Mouse (Mus musculus): ENCODE measurements around the gene Iqcm. TPM values are rescaled to one million over a fixed set of nuclear protein-coding genes. Genes with fewer than 3 reads are reported as not detected.
"Not testable (repeated sequence)": the region's sequence is repeated elsewhere in the genome, so short reads cannot be mapped to it uniquely, and the experiment has no call there.

Gene Iqcm
- polyA plus RNA-seq (2015; fragmentation: Nextera tagmentation; extraction: Ambion mirVana): not detected in 2 replicates

- Histone ChIP-seq H3K9me3 (replicated peaks) (peaks cover 12% of the 10 kb centered on the region; the same call in 1 of the 2 replicates), H3K36me3 (no peaks in the 10 kb centered on the region), H3K9ac (no peak within 1 kb of the TSS), H3K27ac (no peak within 1 kb of the TSS), H3K4me1 (replicated peaks) (no peaks in the 10 kb centered on the region), H3K4me3 (replicated peaks) (no peak within 1 kb of the TSS), H3K27me3 (no peaks in the 10 kb centered on the region), H3K4me2 (no peak within 1 kb of the TSS)
- DNase-seq: no peak
- 78% methylated on average over 7 of the region's 7 CpGs for WGBS (ENCODE audit: insufficient replicate concordance)
- ATAC-seq (ENCODE audit: low read depth): no peak
These were observed at the start of gene Iqcm for GRCm38 (mm10) chr8:75448394-75448793. TSS of gene Iqcm (plus strand) at chr8:75448694.

- Histone ChIP-seq H3K4me3 (replicated peaks) (no peak within 1 kb of the TSS), H3K4me2 (no peak within 1 kb of the TSS), H3K4me1 (replicated peaks) (no peaks in the 10 kb centered on the region), H3K36me3 (no peaks in the 10 kb centered on the region), H3K9me3 (replicated peaks) (no peaks in the 10 kb centered on the region), H3K9ac (no peak within 1 kb of the TSS), H3K27ac (no peak within 1 kb of the TSS), H3K27me3 (no peaks in the 10 kb centered on the region)
- WGBS (ENCODE audit: insufficient replicate concordance): 83% methylated on average over 5 of the region's 5 CpGs
- DNase-seq (no peak), ATAC-seq (ENCODE audit: low read depth) (no peak)
These were observed 42.0 kb upstream of the Iqcm start, which contains the start of gene Gm10358 for GRCm38 (mm10) chr8:75406489-75406888. TSS of gene Gm10358 (minus strand) at chr8:75406589.

- not testable (repeated sequence) for H3K9me3 ChIP-seq (replicated peaks); H3K27me3 ChIP-seq
- WGBS (ENCODE audit: insufficient replicate concordance): 64% methylated on average over 3 of the region's 3 CpGs
These were observed 32.8 kb upstream of the Iqcm start for GRCm38 (mm10) chr8:75415696-75416095.

DNA sequence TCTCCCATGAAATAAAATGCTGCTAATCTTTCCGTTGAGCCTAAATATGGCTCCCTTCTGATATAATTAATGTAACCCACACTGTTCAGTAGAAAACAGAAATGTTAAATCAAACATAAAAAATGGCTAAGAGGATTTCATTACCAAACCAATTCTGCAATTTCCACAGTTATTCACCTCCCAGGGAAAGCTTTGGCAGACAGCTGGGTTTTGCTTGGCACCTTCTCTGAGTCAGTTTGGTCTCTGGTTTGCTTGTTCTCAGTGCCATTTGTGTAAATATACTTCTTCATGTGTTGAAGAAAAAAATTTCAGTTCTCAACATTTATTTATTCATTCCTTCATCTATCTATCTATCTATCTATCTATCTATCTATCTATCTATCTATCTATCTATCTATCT is 28.3 kb downstream of the Iqcm start:
- no peak overlapping the region for H3K4me3 ChIP-seq (replicated peaks)
- ATAC-seq (ENCODE audit: low read depth) (no peak), DNase-seq (no peak)
- no peak overlapping the region for H3K4me2 ChIP-seq
- WGBS (ENCODE audit: insufficient replicate concordance): 72% methylated on average over 1 of the region's 1 CpGs
- no peaks in the 10 kb centered on the region for H3K9me3 ChIP-seq (replicated peaks)
- no peaks in the 10 kb centered on the region for H3K27me3 ChIP-seq
- no peak overlapping the region for H3K9ac ChIP-seq
- H3K36me3 ChIP-seq: no peaks in the 10 kb centered on the region
- no peaks in the 10 kb centered on the region for H3K4me1 ChIP-seq (replicated peaks)
- H3K27ac ChIP-seq: no peak overlapping the region

More at GRCm38 (mm10) chr8:75415696-75416095, 32.8 kb upstream of the Iqcm start:
- H3K9ac ChIP-seq; H3K4me2 ChIP-seq; H3K4me3 ChIP-seq (replicated peaks); H3K27ac ChIP-seq; ATAC-seq (ENCODE audit: low read depth); DNase-seq; H3K36me3 ChIP-seq; H3K4me1 ChIP-seq (replicated peaks): not testable (repeated sequence)

DNA sequence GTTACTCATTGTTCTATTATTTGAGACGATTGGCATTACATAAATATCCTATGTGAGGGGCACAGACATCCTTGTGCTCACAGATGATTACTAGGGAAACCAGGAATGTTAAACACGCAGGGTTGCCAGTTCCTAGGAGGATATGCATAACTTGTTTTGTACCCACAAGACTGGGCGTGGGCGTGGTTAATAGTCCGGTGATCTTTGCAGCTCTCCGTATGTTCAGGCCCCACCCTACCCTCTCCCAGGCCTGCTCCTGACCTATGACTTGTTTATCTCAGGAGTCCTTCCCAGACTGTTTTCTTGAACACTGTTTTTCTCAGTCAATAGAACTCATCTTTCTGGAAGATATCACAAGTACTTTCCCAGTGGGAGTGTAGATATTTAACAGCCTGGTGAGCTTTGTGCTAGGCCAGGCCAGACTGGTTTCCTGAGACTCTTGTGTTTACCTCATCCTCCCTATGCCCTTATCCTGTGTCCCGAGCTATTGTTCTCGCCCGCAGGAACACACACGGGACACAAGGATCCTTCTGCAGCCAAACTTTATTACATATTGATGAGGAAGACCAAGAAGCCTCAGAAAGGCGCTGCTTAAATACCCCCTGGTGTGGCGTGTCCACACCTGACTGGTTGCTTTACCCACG is 40.7 kb downstream of the Iqcm start:
- Histone ChIP-seq H3K4me3 (replicated peaks) (no peak overlapping the region), H3K4me1 (replicated peaks) (no peaks in the 10 kb centered on the region), H3K36me3 (no peaks in the 10 kb centered on the region), H3K27ac (no peak overlapping the region), H3K4me2 (no peak overlapping the region), H3K9ac (no peak overlapping the region), H3K9me3 (replicated peaks) (no peaks in the 10 kb centered on the region), H3K27me3 (no peaks in the 10 kb centered on the region)
- DNase-seq: no peak
- ATAC-seq (ENCODE audit: low read depth): no peak
- 60% methylated on average over 13 of the region's 13 CpGs for WGBS (ENCODE audit: insufficient replicate concordance)

DNA sequence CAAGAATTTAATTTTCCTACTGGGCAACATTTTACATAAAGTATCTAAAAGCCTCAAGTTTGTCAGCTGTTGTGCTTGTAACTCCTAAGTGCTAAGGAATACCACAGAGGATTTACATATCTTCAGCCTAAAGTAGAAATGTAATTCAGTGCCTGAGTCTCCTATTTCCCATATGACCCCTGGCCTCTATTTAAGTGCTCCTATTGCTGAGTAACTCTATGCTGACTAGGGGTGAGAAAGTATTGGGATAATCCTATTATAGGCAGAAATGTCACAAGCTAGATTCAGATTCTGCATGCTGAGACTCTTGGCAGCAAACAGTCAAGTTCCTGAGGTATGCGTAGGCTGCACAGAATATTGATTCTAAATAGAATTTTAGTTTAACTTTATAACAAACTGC is 60.8 kb downstream of the Iqcm start:
- H3K9me3 ChIP-seq (replicated peaks): no peaks in the 10 kb centered on the region
- no peak overlapping the region for H3K27ac ChIP-seq
- H3K4me1 ChIP-seq (replicated peaks): no peaks in the 10 kb centered on the region
- ATAC-seq (ENCODE audit: low read depth) (no peak), DNase-seq (no peak)
- WGBS (ENCODE audit: insufficient replicate concordance): 62% methylated on average over 1 of the region's 1 CpGs
- H3K9ac ChIP-seq: no peak overlapping the region
- H3K27me3 ChIP-seq: no peaks in the 10 kb centered on the region
- H3K4me2 ChIP-seq: no peak overlapping the region
- H3K36me3 ChIP-seq: no peaks in the 10 kb centered on the region
- no peak overlapping the region for H3K4me3 ChIP-seq (replicated peaks)

DNA sequence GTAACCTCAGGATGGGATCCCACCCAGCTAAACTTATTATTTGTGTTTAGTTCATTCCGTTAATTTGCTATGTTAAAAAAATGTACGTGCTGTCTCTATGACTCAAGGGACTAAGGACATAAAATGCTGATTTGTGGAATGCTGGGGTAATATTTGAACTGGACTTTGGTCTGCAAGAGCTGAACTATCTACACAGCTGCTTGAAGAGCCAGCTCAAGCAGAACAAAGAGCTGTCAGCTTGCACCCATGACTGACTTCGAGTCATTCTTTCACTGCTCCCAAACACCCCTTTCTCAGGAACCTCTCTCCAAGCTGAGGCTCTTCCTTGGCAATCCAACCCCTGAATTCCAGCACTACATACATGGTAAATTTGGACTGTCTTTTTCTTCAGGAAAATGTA is 65.3 kb downstream of the Iqcm start:
- Histone ChIP-seq H3K27ac (no peak overlapping the region), H3K9me3 (replicated peaks) (no peaks in the 10 kb centered on the region), H3K4me3 (replicated peaks) (no peak overlapping the region), H3K27me3 (no peaks in the 10 kb centered on the region), H3K36me3 (no peaks in the 10 kb centered on the region), H3K4me1 (replicated peaks) (no peaks in the 10 kb centered on the region), H3K9ac (no peak overlapping the region), H3K4me2 (no peak overlapping the region)
- ATAC-seq (ENCODE audit: low read depth): no peak
- 60% methylated on average over 3 of the region's 3 CpGs for WGBS (ENCODE audit: insufficient replicate concordance)
- no peak for DNase-seq

GRCm38 (mm10) chr8:75549284-75549683 is 100.8 kb downstream of the Iqcm start:
- Histone ChIP-seq H3K4me3 (replicated peaks) (no peak overlapping the region), H3K27me3 (no peaks in the 10 kb centered on the region), H3K4me2 (no peak overlapping the region), H3K9me3 (replicated peaks) (no peaks in the 10 kb centered on the region), H3K36me3 (no peaks in the 10 kb centered on the region), H3K4me1 (replicated peaks) (no peaks in the 10 kb centered on the region), H3K9ac (no peak overlapping the region), H3K27ac (no peak overlapping the region)
- ATAC-seq (ENCODE audit: low read depth) (no peak), DNase-seq (no peak)
- WGBS (ENCODE audit: insufficient replicate concordance): 67% methylated on average over 3 of the region's 3 CpGs

DNA sequence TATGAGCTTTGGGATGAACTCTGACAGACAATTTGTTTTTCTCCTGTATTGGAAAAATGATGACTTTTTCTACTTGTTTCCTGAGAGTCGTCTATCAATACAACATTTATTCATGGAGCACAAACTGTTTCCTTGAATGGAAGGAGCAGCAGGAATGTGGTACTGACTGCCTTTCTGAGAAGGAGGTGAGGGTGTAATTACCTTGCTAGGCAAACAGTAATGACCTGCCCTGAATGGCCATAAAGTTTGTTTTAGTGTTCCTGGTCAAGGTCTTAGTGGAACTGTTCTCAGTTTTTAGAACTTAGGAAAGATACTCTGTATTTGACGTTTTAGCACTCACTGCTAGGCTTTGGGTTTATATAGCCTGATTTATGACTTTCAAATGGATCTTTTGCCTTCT is 147.8 kb downstream of the Iqcm start:
- Histone ChIP-seq H3K9me3 (replicated peaks) (no peaks in the 10 kb centered on the region), H3K27ac (no peak overlapping the region), H3K4me1 (replicated peaks) (no peaks in the 10 kb centered on the region), H3K9ac (no peak overlapping the region), H3K4me3 (replicated peaks) (no peak overlapping the region), H3K4me2 (no peak overlapping the region), H3K27me3 (no peaks in the 10 kb centered on the region), H3K36me3 (no peaks in the 10 kb centered on the region)
- no peak for DNase-seq
- WGBS (ENCODE audit: insufficient replicate concordance): 51% methylated on average over 2 of the region's 2 CpGs
- ATAC-seq (ENCODE audit: low read depth): no peak

- H3K36me3 ChIP-seq: no peaks in the 10 kb centered on the region
- WGBS (ENCODE audit: insufficient replicate concordance): 65% methylated on average over 3 of the region's 3 CpGs
- no peak overlapping the region for H3K27ac ChIP-seq
- DNase-seq: no peak
- no peaks in the 10 kb centered on the region for H3K27me3 ChIP-seq
- H3K4me2 ChIP-seq: no peak overlapping the region
- no peak overlapping the region for H3K4me3 ChIP-seq (replicated peaks)
- no peak overlapping the region for H3K9ac ChIP-seq
- ATAC-seq (ENCODE audit: low read depth): no peak
- no peaks in the 10 kb centered on the region for H3K4me1 ChIP-seq (replicated peaks)
- 0 out of 2 replicates have a peak, but pooled peaks cover 5% of the 10 kb centered on the region for H3K9me3 ChIP-seq (replicated peaks)
These were observed 194.5 kb downstream of the Iqcm start for GRCm38 (mm10) chr8:75642958-75643357.

- Histone ChIP-seq H3K9me3 (replicated peaks) (no peaks in the 10 kb centered on the region), H3K4me3 (replicated peaks) (no peak overlapping the region), H3K27me3 (no peaks in the 10 kb centered on the region), H3K4me2 (no peak overlapping the region), H3K4me1 (replicated peaks) (no peaks in the 10 kb centered on the region), H3K9ac (no peak overlapping the region), H3K27ac (no peak overlapping the region), H3K36me3 (no peaks in the 10 kb centered on the region)
- 74% methylated on average over 6 of the region's 6 CpGs for WGBS (ENCODE audit: insufficient replicate concordance)
- ATAC-seq (ENCODE audit: low read depth) (no peak), DNase-seq (no peak)
These were observed 210.8 kb downstream of the Iqcm start for GRCm38 (mm10) chr8:75659287-75659686.

DNA sequence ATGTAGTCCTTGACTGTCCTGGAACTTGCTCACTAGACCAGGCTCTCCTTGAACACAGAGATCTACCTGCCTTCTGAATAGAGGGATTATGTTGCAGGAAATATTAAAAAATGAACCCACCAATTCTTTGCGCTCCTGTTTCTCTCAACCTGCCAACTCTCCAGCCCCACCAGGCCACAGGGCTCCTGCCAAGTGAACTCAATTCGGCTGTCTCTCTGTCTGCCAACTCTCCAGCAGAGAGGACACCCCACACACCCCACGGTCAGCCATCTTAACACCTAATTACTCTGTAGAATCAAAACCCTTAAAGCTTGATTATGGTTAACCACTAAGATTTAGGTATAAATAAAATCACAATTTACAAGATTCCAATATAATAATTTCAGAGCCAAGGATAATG is 298.1 kb downstream of the Iqcm start:
- H3K4me1 ChIP-seq (replicated peaks): no peaks in the 10 kb centered on the region
- no peaks in the 10 kb centered on the region for H3K36me3 ChIP-seq
- no peaks in the 10 kb centered on the region for H3K27me3 ChIP-seq
- ATAC-seq (ENCODE audit: low read depth): no peak
- H3K27ac ChIP-seq: no peak overlapping the region
- no peak for DNase-seq
- no peak overlapping the region for H3K9ac ChIP-seq
- H3K9me3 ChIP-seq (replicated peaks): no peaks in the 10 kb centered on the region
- no peak overlapping the region for H3K4me2 ChIP-seq
- WGBS (ENCODE audit: insufficient replicate concordance): 67% methylated on average over 3 of the region's 3 CpGs
- no peak overlapping the region for H3K4me3 ChIP-seq (replicated peaks)
